Mouse (Mus musculus) heart, adult 2 months (tissue): ENCODE data around the gene Prl3d2. TPM values are rescaled to one million over a fixed set of nuclear protein-coding genes. Genes with fewer than 3 reads are reported as not detected.
"Not testable (repeated sequence)": the region's sequence is repeated elsewhere in the genome, so short reads cannot be mapped to it uniquely, and the experiment has no call there.

Experiments
- DNase-seq, 2 experiments: peaks; one replicate each; pipeline ENCODE4 v3.0.0; 2021
- H3K27ac ChIP-seq: fragments of 200-600 bp; 2 replicates; pipeline ENCODE4 v1.8.1; 2022
- H3K27me3 ChIP-seq: fragments of 200-500 bp; 2 replicates; pipeline ENCODE4 v1.6.1; 2012; ENCODE audit warnings: mild to moderate bottlenecking, low read length, inconsistent platforms, mixed read lengths; ENCODE audit not compliant: control insufficient read depth, insufficient read depth
- H3K36me3 ChIP-seq: fragments of 200-500 bp; 2 replicates; pipeline ENCODE4 v1.6.1; 2012; ENCODE audit warnings: low read length, inconsistent platforms; ENCODE audit not compliant: control insufficient read depth, insufficient read depth
- H3K4me1 ChIP-seq: fragments of 200-500 bp; 2 replicates; pipeline ENCODE4 v1.6.1; 2011; ENCODE audit warnings: low read length; ENCODE audit not compliant: control insufficient read depth, insufficient read depth
- H3K4me3 ChIP-seq: fragments of 200-600 bp; 2 replicates; pipeline ENCODE4 v1.8.1; 2022
- H3K79me2 ChIP-seq: fragments of 200-500 bp; replicated peaks from 2 replicates; pipeline ENCODE4 v1.6.1; 2012; ENCODE audit warnings: mild to moderate bottlenecking, inconsistent platforms, low read length, moderate library complexity, mixed read lengths; ENCODE audit not compliant: control insufficient read depth, insufficient read depth
- H3K9ac ChIP-seq: fragments of 200-500 bp; 2 replicates; pipeline ENCODE4 v1.6.1; 2012; ENCODE audit warnings: low read depth, mild to moderate bottlenecking, control low read depth, inconsistent platforms, low read length, mixed read lengths
- CTCF ChIP-seq: fragments of 200-600 bp; IDR thresholded peaks from 2 replicates; pipeline ENCODE4 v1.8.1; 2022; ENCODE audit warnings: antibody characterized with exemption, mild to moderate bottlenecking, moderate library complexity
- EP300 ChIP-seq: fragments of 200-500 bp; IDR thresholded peaks from 2 replicates; pipeline ENCODE4 v1.6.1; 2011; ENCODE audit warnings: low read depth, low read length, control low read depth; ENCODE audit not compliant: insufficient read depth
- POLR2A ChIP-seq: fragments of 200-500 bp; IDR thresholded peaks from 2 replicates; pipeline ENCODE4 v1.6.1; 2011; ENCODE audit warnings: mild to moderate bottlenecking, low read depth, low read length, control low read depth; ENCODE audit not compliant: insufficient read depth
- WGBS: fragments of 180-500 bp; shearing (Covaris S2); methylation state at CpG from one replicate; pipeline ENCODE4 v1.1.7; 2018; 5-methylcytosine and 5-hydroxymethylcytosine counted together
- intact Hi-C: fragments of 180-260 bp; cut with DNase I; formaldehyde crosslinking; loops from one replicate; pipeline ENCODE4 v1.15.1; 2025
- long read RNA-seq: library from polyadenylated mRNA; stranded (forward); transcript quantifications from one replicate; pipeline ENCODE4 v2.0.0, GENCODE M21; 2021
- polyA plus RNA-seq: library from polyadenylated mRNA; depleted of rRNA; stranded (reverse); fragments of >200 nt; gene quantifications from 2 replicates; pipeline ENCODE4 v1.2.3, GENCODE M21; 2012; rRNA removed
- total RNA-seq, 2 experiments: library from RNA; stranded (reverse); gene quantifications; 2 replicates each; pipeline ENCODE4 v1.2.3; 2021

The Prl3d2 gene
- total RNA-seq (not detected), polyA plus RNA-seq (not detected in 2 replicates)
- long read RNA-seq, result 0 reads

GRCm38 (mm10) chr13:27121398-27121797 lies at the start of gene Prl3d2:
Prl3d2 (plus strand) TSS chr13:27121698.
- H3K9ac ChIP-seq, H3K36me3 ChIP-seq, H3K4me1 ChIP-seq, H3K79me2 ChIP-seq, H3K27me3 ChIP-seq, intact Hi-C loops, DNase-seq, H3K27ac ChIP-seq, H3K4me3 ChIP-seq: not testable (repeated sequence)
- WGBS, result 87% methylated on average over 4 of the region's 4 CpGs

- H3K36me3 ChIP-seq, DNase-seq, H3K4me1 ChIP-seq, H3K27ac ChIP-seq, H3K27me3 ChIP-seq, intact Hi-C loops, H3K4me3 ChIP-seq, H3K9ac ChIP-seq, H3K79me2 ChIP-seq: not testable (repeated sequence)
- WGBS, result 85% methylated on average over 5 of the region's 5 CpGs
Observed at GRCm38 (mm10) chr13:27093890-27094289, 27.6 kb upstream of the Prl3d2 start, which contains the start of gene Prl3d1. Prl3d1 (plus strand) TSS chr13:27094190.

GRCm38 (mm10) chr13:27148264-27148663 lies 26.8 kb downstream of the Prl3d2 start:
- Histone ChIP-seq H3K9ac (no peak overlapping the region), H3K27ac (no peak overlapping the region), H3K36me3 (no peaks in the 10 kb centered on the region), H3K27me3 (no peaks in the 10 kb centered on the region), H3K4me3 (no peak overlapping the region), H3K4me1 (no peaks in the 10 kb centered on the region), H3K79me2 (no peaks in the 10 kb centered on the region)
- no peak for TF ChIP-seq EP300
- no peak for TF ChIP-seq CTCF
- no peak for TF ChIP-seq POLR2A
- no peak for DNase-seq
- intact Hi-C loops, result no loop called here
- 53% methylated on average over 1 of the region's 1 CpGs for WGBS

- H3K27ac ChIP-seq, H3K9ac ChIP-seq, H3K4me1 ChIP-seq, H3K4me3 ChIP-seq, intact Hi-C loops, DNase-seq, H3K27me3 ChIP-seq, H3K36me3 ChIP-seq, H3K79me2 ChIP-seq: not testable (repeated sequence)
- WGBS, result 80% methylated on average over 3 of the region's 3 CpGs
Observed at GRCm38 (mm10) chr13:27156490-27156889, 35.0 kb downstream of the Prl3d2 start, which contains the start of gene Prl3d3. Prl3d3 (plus strand) TSS chr13:27156790.

Other genes with a start within 250 kb of the Prl3d2 start
- not detected for gene Prl, start 64.1 kb upstream of the Prl3d2 start, total RNA-seq
- gene Prl, start 64.1 kb upstream of the Prl3d2 start, polyA plus RNA-seq, result not detected in 2 replicates
- not detected for gene Prl3d1, start 27.5 kb upstream of the Prl3d2 start, total RNA-seq
- not detected in 2 replicates for gene Prl3d1, start 27.5 kb upstream of the Prl3d2 start, polyA plus RNA-seq
- not detected for gene Prl3d3, start 35.1 kb downstream of the Prl3d2 start, total RNA-seq
- gene Prl3d3, start 35.1 kb downstream of the Prl3d2 start, polyA plus RNA-seq, result not detected in 2 replicates
- not detected for gene Prl3c1, start 75.0 kb downstream of the Prl3d2 start, total RNA-seq
- not detected in 2 replicates for gene Prl3c1, start 75.0 kb downstream of the Prl3d2 start, polyA plus RNA-seq
- not detected for gene Prl3b1, start 120.1 kb downstream of the Prl3d2 start, total RNA-seq
- not detected in 2 replicates for gene Prl3b1, start 120.1 kb downstream of the Prl3d2 start, polyA plus RNA-seq
- not detected for gene Prl3a1, start 137.7 kb downstream of the Prl3d2 start, total RNA-seq
- gene Prl3a1, start 137.7 kb downstream of the Prl3d2 start, polyA plus RNA-seq, result not detected in 2 replicates
- gene Prl6a1, start 190.9 kb downstream of the Prl3d2 start, total RNA-seq, result not detected
- gene Prl6a1, start 190.9 kb downstream of the Prl3d2 start, polyA plus RNA-seq, result not detected in 2 replicates
- not detected for gene Prl8a2, start 224.0 kb downstream of the Prl3d2 start, total RNA-seq
- gene Prl8a2, start 224.0 kb downstream of the Prl3d2 start, polyA plus RNA-seq, result not detected in 2 replicates